Mouse (Mus musculus): Measurements from ENCODE around the gene Amph.

Amph gene

DNA sequence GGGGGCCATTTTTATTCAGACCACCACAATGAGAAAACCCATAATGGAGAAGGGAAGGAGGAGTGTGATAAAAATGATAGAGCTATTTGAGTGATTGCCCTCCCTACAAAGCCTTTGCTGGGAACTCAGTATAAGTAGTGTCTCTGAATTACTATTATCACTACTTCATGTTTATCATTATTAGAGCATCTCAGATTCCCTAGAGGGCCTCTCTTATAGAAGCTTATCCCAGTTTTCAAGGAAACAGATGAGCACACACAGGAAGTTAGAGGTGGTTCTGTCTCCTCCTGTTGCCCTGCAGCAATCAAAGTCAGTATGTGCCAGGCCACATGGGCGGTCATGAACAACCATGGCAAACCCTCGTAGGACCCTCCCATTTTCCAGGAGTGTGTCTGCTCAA lies 190.5 kb downstream of the Amph start:
- no peak for DNase-seq (ENCODE audit: low read depth, low spot score)

DNA sequence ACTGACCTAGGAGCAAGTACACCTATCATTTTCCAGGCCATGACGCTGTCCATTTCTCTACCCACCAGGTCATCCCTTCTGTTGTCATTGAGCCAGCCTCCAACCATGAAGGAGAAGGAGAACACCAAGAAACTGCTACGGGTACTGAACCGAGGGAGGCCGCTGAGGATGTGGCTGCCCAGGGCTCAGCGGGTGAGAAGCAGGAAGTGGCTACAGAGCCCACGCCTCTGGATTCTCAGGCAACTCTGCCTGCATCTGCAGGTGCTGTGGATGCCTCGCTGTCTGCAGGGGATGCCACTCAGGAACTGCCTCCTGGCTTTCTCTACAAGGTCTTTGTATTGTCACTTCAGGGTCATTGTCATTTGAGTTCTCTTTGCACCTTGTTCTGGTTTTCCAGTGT lies 191.1 kb downstream of the Amph start:
- peak; percentile 47 for DNase-seq (ENCODE audit: low read depth, low spot score)

GRCm38 (mm10) chr13:19139771-19140170 lies 191.8 kb downstream of the Amph start:
- no peak for DNase-seq (ENCODE audit: low read depth, low spot score)

GRCm38 (mm10) chr13:19143766-19144165 lies 195.8 kb downstream of the Amph start:
- DNase-seq (ENCODE audit: low read depth, low spot score), result no peak

DNA sequence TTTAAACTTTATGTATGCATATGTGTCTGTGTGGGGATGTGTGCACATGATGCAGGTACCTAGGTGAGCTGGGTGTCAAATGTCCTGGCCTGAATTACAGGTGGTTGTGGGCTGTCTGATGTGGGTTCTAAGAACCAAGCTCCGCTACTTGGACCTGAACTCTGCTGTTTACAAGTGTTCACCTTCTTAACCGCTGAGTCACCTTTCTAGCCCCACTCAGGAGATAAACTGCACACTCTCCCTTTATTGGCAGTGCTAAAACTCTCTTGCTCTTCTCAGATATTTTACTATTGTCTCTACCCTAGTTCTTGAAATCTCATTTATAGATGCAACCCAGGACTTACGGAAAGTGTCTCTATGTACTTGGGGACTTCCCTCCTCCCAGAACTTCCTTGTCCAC lies 199.5 kb downstream of the Amph start:
- no peak for DNase-seq (ENCODE audit: low read depth, low spot score)

GRCm38 (mm10) chr13:19149574-19149973 lies 201.6 kb downstream of the Amph start:
- DNase-seq (ENCODE audit: low read depth, low spot score), result no peak

- no peak for DNase-seq (ENCODE audit: low read depth, low spot score)
Measured at GRCm38 (mm10) chr13:19150438-19151301, 202.7 kb downstream of the Amph start.

DNA sequence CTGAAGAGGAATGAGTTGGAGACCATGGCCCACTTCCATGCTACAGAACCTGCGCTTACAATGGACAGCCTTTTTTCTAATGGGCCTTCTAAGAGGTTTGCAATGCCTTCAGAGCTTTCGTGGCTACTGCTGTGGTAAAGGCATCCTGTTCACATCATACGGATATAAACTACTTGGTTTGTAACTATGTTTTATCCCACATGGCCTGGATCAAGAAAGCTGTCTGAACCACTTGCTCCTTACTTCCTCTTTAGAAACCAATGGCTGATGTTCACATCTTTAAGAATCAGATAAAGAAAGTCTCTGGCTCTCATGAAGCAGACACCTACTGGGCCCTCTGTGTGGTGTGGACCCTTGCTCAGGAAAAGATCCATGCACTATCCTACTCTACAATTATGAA lies 204.1 kb downstream of the Amph start:
- no peak for DNase-seq (ENCODE audit: low read depth, low spot score)

- peak; percentile 57 for DNase-seq (ENCODE audit: low read depth, low spot score)
Measured at GRCm38 (mm10) chr13:19158484-19158883, 210.5 kb downstream of the Amph start.

- no peak for DNase-seq (ENCODE audit: low read depth, low spot score)
Measured at GRCm38 (mm10) chr13:19160616-19161015, 212.6 kb downstream of the Amph start.

- DNase-seq (ENCODE audit: low read depth, low spot score), result no peak
Measured at GRCm38 (mm10) chr13:19161111-19161510, 213.1 kb downstream of the Amph start.

GRCm38 (mm10) chr13:19162120-19162519 lies 214.1 kb downstream of the Amph start:
- DNase-seq (ENCODE audit: low read depth, low spot score), result peak; percentile 70

- DNase-seq (ENCODE audit: low read depth, low spot score), result peak; percentile 83
Measured at GRCm38 (mm10) chr13:19177662-19178259, 229.8 kb downstream of the Amph start.

DNA sequence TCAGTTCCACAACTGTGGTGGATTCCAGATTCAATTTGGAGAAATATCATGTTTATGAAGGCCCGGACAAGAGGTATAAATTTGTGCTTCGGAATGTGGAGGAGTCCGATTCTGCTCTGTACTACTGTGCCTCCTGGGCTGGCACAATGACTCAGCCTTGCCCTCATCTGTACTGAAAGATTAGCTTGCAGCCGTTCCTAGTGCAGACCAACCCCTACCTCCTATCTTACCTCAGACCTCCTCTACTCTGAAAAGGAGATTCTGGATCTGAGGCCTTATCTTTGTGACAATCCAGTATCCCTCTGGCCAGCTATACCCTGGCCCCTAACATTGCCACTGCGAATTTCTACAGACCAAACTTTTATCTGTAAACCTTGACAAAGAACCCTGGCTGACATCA lies 230.3 kb downstream of the Amph start:
- DNase-seq (ENCODE audit: low read depth, low spot score), result no peak

DNA sequence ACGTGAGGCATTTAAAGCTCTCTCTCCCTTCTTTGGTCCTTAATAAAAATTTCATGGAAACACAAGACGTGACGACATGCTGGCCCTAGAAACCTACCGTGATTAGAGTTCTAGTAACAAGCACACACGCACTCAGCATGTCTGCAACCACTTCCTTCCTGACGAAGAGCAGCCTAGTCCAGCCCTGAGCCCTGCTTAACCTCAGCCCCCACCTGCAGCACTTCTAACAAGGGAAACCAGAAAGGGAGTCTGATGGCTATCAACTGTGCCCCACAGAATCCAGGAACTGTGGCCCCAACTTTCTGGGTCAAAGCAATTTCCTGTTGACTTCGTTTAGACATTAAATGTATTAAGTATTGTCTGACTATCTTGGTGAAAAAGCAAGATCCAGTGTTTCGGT lies 234.3 kb downstream of the Amph start:
- peak; percentile 75 for DNase-seq (ENCODE audit: low read depth, low spot score)

- DNase-seq (ENCODE audit: low read depth, low spot score), result peak; percentile 27
Measured at GRCm38 (mm10) chr13:19190052-19190451, 242.0 kb downstream of the Amph start.

- no peak for DNase-seq (ENCODE audit: low read depth, low spot score)
Measured at GRCm38 (mm10) chr13:19194803-19195202, 246.8 kb downstream of the Amph start.

- no peak for DNase-seq (ENCODE audit: low read depth, low spot score)
Measured at GRCm38 (mm10) chr13:19195456-19195855, 247.5 kb downstream of the Amph start.

Measured in CD4-positive, CD25-positive, alpha-beta regulatory T cell, adult 2 months (primary cell).